Mouse (Mus musculus) ovary, postnatal 10 days (tissue): ENCODE results near the gene Lats2.
"Not testable (repeated sequence)": the region's sequence is repeated elsewhere in the genome, so short reads cannot be mapped to it uniquely, and the experiment has no call there.

ENCODE experiments used
- DNase-seq: peaks from one replicate; pipeline ENCODE4 v3.0.0; 2022; ENCODE audit warnings: low spot score

Gene Lats2

GRCm38 (mm10) chr14:57694246-57694645 is 63.9 kb downstream of the Lats2 start:
- no peak for DNase-seq

- DNase-seq = no peak
These were observed 65.6 kb downstream of the Lats2 start for GRCm38 (mm10) chr14:57692517-57693130.

GRCm38 (mm10) chr14:57691316-57691715 is 66.9 kb downstream of the Lats2 start:
- DNase-seq = no peak

- no peak for DNase-seq
These were observed 67.5 kb downstream of the Lats2 start for GRCm38 (mm10) chr14:57690681-57691080.

- DNase-seq = not testable (repeated sequence)
These were observed 70.1 kb downstream of the Lats2 start for GRCm38 (mm10) chr14:57688066-57688465.

GRCm38 (mm10) chr14:57687441-57687840 is 70.7 kb downstream of the Lats2 start:
- DNase-seq = no peak

GRCm38 (mm10) chr14:57686647-57687046 is 71.5 kb downstream of the Lats2 start:
- DNase-seq = no peak

- no peak for DNase-seq
These were observed 73.6 kb downstream of the Lats2 start for GRCm38 (mm10) chr14:57684579-57684978.

- no peak for DNase-seq
These were observed 75.4 kb downstream of the Lats2 start for GRCm38 (mm10) chr14:57682751-57683150.

- peak; percentile 66 for DNase-seq
These were observed 78.1 kb downstream of the Lats2 start for GRCm38 (mm10) chr14:57679958-57680535.

- no peak for DNase-seq
These were observed 78.7 kb downstream of the Lats2 start for GRCm38 (mm10) chr14:57679523-57679922.

GRCm38 (mm10) chr14:57675481-57675880 is 82.7 kb downstream of the Lats2 start:
- DNase-seq = no peak

GRCm38 (mm10) chr14:57665628-57665950 is 92.6 kb downstream of the Lats2 start:
- no peak for DNase-seq

GRCm38 (mm10) chr14:57664822-57665627 is 93.2 kb downstream of the Lats2 start, which contains the start of gene Xpo4:
Xpo4 (minus strand) TSS chr14:57665430.
- DNase-seq = peak; percentile 73

GRCm38 (mm10) chr14:57664311-57664821 is 93.8 kb downstream of the Lats2 start:
- DNase-seq = no peak

GRCm38 (mm10) chr14:57663630-57664029 is 94.6 kb downstream of the Lats2 start:
- DNase-seq = no peak

GRCm38 (mm10) chr14:57658301-57658700 is 99.9 kb downstream of the Lats2 start:
- DNase-seq = no peak

GRCm38 (mm10) chr14:57657500-57657899 is 100.7 kb downstream of the Lats2 start:
- no peak for DNase-seq

- not testable (repeated sequence) for DNase-seq
These were observed 101.7 kb downstream of the Lats2 start for GRCm38 (mm10) chr14:57656519-57656918.

GRCm38 (mm10) chr14:57649501-57649900 is 108.7 kb downstream of the Lats2 start:
- no peak for DNase-seq

- no peak for DNase-seq
These were observed 112.0 kb downstream of the Lats2 start for GRCm38 (mm10) chr14:57646155-57646554.
